Mouse (Mus musculus) urinary bladder, postnatal 14 days (tissue): ENCODE measurements around the gene DXBay18.
"Not testable (repeated sequence)": the region's sequence is repeated elsewhere in the genome, so short reads cannot be mapped to it uniquely, and the experiment has no call there.

Experiments used
- DNase-seq: peaks from one replicate; pipeline ENCODE4 v3.0.0; 2021; ENCODE audit warnings: low spot score

Gene DXBay18

DNA sequence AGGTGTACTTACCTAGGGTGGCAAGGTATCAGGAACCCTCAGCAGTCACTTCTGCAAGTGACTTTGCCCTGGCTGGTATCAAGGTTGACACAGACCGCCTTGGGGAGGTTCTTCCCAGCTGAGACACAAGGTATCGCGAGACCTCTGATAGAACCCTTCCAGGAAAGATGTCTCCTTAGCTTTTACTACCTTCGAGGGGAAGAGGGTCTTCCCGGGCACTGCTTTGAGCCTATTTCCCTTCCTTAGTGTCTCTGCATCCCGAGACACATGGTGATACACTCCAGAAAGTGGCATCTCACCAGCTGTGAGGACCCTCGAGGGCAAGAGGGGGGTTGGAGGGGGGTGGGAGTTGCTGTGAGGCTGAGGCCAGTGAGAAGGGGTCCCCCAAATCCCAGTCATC, at the start of gene DXBay18:
Gene DXBay18 (minus strand): TSS at position 101 of the 400 bp plus-strand sequence.
- DNase-seq, result not testable (repeated sequence)

DNA sequence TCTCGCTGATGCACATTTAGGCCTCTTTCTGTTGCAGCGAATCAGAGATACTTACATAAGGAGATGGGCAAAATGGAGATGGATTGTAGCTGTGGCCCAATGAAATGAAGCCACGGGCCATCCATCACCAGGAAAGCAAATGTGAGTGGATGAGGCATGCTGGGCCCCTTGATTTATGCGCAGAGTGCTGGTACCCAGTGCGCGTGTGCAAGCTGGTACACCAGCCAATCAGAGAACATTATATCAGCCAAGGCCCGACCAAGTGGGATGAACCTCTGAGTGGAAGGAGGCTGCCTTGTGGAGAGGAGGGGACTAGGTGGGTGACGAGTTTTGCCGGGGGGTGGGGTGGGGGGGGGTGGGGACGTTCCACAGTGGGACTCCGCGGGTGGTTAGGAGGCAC, 42.7 kb upstream of the DXBay18 start, which contains the start of gene Xlr3b:
Gene Xlr3b (plus strand): TSS at position 274 of the 400 bp plus-strand sequence.
- peak; percentile 5 for DNase-seq

GRCm38 (mm10) chrX:73176889-73177288, 27.6 kb upstream of the DXBay18 start, which contains the start of gene Spin2d:
Spin2d (minus strand) TSS chrX:73176989.
- not testable (repeated sequence) for DNase-seq

DNA sequence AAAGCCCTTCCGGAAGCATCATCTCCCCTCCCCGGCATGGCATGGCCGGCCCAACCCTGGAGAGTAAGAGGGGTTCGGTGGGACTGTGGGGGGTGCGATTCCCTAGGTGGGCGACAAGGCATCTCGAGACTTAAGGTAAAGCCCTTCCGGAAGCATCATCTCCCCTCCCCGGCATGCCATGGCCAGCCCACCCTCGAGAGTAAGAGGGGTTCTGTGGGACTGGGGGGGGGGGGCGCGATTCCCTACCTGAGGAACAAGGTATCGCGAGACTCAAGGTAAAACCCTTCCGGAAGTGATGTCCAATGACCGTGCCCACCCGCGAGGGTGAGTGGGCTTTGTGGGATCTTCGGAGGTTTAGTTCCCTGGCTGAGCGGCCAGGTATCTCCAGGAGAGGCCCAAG, 754 bp downstream of the DXBay18 start, which contains the start of gene Xlr5b:
Gene Xlr5b (plus strand): TSS at position 301 of the 400 bp plus-strand sequence.
- not testable (repeated sequence) for DNase-seq

DNA sequence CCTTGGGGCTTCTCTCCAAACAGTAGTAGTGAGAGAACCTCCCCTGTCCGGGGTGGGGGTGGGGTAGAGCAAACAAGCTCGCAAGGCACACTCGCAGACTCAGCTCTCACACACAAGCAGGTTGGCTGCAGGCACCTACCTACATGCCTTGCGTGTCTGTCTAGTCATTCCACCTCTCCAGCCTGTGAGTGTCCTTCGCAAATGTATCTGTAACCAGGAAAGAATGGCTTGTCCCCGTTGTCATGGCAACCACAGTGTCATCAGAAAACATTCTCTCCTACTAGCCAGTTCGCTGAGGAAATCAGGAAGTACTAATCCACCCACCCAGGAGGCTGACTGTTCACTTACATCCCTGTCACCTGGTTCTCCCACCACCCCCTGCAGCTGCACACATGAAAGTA, 6.0 kb downstream of the DXBay18 start:
- not testable (repeated sequence) for DNase-seq

DNA sequence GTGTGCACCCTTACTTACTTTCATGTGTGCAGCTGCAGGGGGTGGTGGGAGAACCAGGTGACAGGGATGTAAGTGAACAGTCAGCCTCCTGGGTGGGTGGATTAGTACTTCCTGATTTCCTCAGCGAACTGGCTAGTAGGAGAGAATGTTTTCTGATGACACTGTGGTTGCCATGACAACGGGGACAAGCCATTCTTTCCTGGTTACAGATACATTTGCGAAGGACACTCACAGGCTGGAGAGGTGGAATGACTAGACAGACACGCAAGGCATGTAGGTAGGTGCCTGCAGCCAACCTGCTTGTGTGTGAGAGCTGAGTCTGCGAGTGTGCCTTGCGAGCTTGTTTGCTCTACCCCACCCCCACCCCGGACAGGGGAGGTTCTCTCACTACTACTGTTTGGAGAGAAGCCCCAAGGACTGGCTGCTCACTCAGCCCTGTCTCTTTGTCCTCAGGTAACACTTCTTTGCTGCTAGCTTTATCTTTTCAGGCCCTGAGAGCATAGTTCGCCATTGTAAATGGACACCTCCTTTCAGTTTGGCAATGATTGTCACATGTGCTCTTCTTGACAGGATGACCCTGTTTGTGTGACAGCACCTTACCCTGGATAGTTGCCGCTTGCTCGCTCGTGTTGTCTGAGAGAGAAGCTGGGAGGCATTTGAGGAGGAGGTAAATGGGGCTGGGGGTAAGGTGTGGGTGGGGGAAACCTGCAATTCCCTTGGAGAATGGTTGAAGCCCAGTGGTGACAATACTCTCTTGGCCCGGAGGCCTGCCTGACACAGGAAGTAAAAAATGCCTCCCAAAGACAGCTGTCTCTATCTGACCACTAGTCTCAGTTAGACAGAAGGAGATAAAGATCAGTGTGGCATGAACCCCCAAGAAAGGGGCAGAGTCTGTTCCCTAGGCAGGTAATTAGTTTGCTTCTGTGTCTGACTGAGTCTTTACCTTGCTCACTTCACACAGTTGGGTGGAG, 26.1 kb downstream of the DXBay18 start:
- DNase-seq, result not testable (repeated sequence)

DNA sequence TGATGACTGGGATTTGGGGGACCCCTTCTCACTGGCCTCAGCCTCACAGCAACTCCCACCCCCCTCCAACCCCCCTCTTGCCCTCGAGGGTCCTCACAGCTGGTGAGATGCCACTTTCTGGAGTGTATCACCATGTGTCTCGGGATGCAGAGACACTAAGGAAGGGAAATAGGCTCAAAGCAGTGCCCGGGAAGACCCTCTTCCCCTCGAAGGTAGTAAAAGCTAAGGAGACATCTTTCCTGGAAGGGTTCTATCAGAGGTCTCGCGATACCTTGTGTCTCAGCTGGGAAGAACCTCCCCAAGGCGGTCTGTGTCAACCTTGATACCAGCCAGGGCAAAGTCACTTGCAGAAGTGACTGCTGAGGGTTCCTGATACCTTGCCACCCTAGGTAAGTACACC, 32.5 kb downstream of the DXBay18 start, which contains the start of gene Gm14685:
Gene Gm14685 (plus strand): TSS at position 301 of the 400 bp plus-strand sequence.
- not testable (repeated sequence) for DNase-seq

DNA sequence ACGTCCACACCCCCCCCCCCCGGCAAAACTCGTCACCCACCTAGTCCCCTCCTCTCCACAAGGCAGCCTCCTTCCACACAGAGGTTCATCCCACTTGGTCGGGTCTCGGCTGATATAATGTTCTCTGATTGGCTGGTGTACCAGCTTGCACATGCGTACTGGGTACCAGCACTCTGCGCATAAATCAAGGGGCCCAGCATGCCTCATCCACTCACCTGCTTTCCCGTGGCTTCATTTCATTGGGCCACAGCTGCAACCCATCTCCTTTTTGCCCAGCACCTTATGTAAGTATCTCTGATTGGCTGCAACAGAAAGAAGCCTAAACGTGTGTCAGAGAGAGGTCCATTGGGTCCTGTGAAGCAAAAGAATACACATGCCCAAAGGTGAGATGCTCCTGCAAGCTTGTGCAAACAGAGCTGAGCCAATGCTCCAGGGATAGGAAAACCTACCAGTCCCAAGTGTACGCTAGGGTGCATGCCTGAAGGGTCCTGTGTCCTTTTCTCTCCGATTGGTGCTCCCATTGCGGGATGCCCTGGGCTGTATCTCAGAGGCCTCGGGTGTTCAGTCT, 52.2 kb downstream of the DXBay18 start, which contains the start of gene Xlr3a:
Gene Xlr3a (minus strand): TSS at position 155 of the 568 bp plus-strand sequence.
- peak; percentile 3 for DNase-seq
